Mouse (Mus musculus) lung, postnatal 0 days (tissue): ENCODE measurements at regions not wholly inside any gene's neighbourhood (a gene's known extent, or its start where the extent isn't known, plus 50 kb on each side); places are given as distances from the start of the nearest gene placed in this dataset.

Experiments
- CTCF ChIP-seq: IDR thresholded peaks from 2 replicates; pipeline ENCODE4 v1.5.1; 2016; ENCODE audit warnings: antibody characterized with exemption, mild to moderate bottlenecking
- EP300 ChIP-seq: IDR thresholded peaks from 2 replicates; pipeline ENCODE4 v1.6.1; 2016; ENCODE audit warnings: antibody characterized with exemption, mild to moderate bottlenecking, control low read depth

- TF ChIP-seq CTCF, result no peak
- no peak for TF ChIP-seq EP300
These were observed 337.3 kb upstream of the 3110018I06Rik start for GRCm38 (mm10) chr12:107151089-107151488.
